Mouse (Mus musculus) Muller cell, postnatal 12 days (primary cell): ENCODE measurements around the gene Lef1.
A peak's percentile ranks its signal among the peaks of the same experiment; 100 is the strongest.

Experiments used
- DNase-seq: peaks from one replicate; pipeline ENCODE4 v3.0.0-alpha.2; 2015; ENCODE audit errors: inconsistent ontology term

The Lef1 gene

DNA sequence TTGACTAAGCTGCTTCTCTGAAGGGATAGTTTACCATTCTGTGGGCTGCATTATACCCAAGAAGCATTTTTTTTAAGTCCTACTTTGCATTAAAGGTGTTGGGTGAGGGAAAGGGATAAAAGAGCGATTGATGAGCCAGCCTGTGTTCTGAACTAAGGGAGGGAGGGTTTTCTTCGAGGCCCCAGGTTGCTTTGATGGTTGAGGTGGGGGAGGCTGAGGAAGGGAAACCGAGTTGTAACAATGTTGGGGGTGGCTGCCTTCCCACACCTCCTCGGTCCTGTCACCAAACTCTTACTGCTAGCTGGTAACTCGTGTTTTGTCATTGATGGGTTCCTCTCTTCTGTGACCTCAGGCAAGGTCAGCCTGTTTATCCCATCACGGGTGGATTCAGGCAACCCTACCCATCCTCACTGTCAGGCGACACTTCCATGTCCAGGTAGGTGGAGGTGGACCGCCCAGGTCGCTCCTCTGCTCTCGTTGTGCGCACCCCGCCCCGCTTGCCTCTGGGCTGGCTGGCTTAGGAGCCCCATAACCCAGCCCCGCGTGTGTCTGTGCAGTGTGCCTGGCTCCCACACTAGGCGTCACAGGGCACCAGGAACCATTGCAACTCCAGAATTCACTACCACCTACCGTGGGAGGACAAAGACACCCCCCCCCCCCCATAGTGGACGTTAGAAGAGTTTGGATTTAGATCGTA lies 80.5 kb downstream of the Lef1 start:
- no peak for DNase-seq

DNA sequence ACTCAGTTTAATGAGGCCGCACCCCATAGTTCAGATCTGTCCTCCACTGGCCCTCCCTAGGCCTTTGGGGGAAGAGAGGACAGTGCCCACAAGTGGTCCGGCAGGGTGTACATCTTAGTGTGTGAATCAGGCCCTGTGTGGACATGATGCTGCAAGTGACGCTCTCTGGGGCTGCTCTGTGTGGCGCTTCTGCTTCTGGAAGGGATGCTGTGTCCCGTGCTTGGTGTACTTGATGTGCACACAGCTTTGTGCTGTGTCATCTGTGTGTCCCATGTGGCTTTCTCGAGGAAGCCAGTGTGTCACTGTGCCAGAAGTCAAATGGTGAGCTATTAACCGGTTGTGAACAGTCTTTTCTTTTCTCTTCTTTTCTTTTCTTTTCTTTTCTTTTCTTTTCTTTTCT lies 81.2 kb downstream of the Lef1 start:
- DNase-seq: no peak

DNA sequence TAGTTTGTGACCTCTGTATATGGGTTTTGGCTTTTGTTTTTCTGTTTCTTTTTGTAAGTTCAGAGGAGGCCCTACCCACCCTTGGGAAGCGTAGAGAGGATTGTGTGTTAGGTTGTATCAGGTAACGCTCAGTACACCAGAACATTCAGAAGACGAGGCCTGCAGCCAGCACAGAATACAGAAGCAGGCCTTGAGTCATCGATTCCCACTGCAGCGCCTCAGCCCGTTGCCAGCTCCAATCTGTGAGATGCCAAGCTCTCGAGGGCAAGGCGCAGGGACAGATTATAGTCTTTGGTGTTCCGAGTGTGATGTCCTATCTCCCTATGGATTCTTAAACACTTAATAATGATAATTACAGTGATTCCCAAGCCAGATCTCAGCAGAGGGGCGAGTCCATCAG lies 85.8 kb downstream of the Lef1 start:
- DNase-seq: peak; percentile 18

DNA sequence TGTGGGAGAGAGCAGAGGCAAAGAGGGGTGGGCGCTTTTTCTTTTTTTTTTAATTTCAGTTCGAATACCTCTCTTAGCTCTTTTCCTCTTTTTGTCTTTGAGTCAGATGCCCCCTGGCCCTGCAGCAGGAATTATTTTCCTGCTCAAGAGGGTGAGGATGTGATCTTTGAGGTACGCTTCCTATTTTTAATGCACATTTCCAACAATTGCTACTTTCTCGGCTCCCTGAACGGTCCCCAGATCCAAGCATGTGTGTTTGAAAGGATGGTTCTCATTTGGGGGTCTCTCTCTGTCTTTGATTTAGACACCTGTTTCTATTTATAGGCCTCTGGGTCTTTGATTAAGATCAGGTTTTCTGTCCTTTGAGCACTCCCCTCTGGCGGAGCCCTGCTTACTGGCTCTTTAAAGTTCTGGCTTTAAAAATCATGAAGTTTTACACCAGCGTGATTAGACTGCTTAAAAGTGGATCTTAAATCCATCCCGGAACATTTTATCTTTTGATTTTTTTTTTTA lies 86.3 kb downstream of the Lef1 start:
- DNase-seq: no peak

- no peak for DNase-seq
Observed at GRCm38 (mm10) chr3:131198991-131199390, 88.7 kb downstream of the Lef1 start.

GRCm38 (mm10) chr3:131199590-131200288 lies 89.5 kb downstream of the Lef1 start:
- no peak for DNase-seq

DNA sequence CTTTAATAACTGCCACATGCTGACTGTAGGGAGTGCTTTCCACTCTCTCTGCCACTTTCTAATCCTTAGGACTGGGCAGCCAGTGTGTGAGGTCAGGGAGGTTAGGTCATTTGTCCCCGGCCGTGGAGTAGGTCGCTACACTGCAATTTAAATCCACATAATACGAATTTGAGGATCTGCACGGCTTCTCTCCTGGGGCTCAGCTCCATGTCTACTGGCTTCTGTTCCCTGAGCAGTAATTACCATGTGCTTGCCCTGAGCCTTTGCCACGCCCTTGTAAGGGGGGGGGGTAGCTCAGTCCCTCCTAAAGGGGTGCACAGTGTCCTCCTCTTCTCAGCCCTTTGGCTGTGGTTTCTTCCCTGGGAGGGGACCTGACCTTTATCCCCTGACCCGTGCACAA lies 92.0 kb downstream of the Lef1 start:
- DNase-seq: no peak

DNA sequence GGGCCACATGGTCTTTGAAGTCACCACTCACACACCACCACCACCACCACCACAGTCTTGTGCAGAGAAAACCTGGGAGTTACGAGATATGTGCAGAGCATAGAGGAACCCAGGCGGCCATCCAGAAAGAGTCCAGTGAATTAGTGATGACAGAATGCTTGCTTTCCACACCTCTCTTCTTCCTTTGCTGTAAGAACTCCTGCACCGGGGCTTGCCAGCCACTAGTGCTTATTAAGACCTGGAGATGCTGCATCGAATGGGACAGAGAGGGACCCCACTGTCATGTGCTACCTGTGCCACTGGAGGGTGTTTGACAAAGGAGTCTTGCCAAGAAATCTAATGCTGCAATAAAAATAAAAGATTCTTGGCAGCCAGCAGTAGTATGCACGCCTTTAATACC lies 97.6 kb downstream of the Lef1 start:
- no peak for DNase-seq

- DNase-seq: no peak
Observed at GRCm38 (mm10) chr3:131208265-131208891, 98.1 kb downstream of the Lef1 start.

GRCm38 (mm10) chr3:131212200-131212599 lies 101.9 kb downstream of the Lef1 start:
- no peak for DNase-seq

- DNase-seq: no peak
Observed at GRCm38 (mm10) chr3:131214060-131214658, 103.9 kb downstream of the Lef1 start.

DNA sequence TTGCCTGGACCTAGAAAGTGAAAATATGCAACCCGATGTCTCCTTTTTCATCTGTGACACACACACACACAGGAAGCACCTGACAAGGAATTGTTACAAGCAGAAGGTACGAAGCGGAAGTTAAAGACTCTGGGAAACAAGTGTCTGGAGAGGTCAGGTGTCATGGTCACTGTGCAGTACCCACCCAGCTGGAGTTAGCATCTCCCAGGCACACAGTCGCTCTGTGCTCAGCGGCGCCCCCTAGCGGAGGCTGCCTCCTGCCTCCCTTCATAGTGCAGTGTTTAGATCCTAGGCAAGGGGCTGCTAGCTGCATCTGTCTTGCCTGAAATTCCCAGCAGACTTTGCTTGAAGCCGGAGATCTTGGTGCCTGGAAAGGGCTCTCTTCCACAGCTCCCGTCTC lies 104.6 kb downstream of the Lef1 start:
- DNase-seq: no peak

DNA sequence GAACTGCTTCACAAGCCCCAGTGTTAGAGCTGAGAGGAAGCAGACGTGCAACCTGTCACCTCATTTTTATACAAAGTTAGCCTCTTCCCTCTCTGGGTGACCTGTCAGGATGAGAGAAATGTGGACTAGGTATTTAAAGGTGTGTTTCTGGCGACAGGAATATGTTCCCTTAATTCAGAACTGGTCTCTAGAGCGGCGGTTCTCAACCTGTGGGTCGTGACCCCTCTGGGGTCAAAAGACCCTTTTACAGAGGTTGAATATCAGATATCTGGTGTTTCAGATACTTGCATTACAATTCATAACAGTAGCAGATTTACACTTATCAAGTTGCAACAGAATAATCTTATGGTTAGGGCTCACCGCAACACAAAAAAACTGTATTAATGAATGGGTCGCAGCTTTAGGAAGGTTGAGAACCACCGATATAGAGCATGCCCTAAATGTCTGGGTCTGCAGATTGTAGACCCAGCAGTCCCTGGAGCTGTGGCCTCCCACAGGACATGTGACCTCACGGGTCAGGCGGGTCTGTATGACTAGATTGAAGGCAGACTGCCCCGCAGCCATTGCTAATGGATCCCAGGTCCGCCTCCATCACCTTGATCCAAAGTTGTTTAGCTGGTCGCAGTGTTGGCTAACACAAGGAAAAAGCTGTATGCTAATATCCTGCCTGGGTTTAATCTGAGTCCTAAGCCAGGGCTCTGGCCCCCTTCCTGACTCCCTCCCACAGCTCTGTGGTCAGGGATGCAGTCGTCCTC lies 108.5 kb downstream of the Lef1 start:
- no peak for DNase-seq

DNA sequence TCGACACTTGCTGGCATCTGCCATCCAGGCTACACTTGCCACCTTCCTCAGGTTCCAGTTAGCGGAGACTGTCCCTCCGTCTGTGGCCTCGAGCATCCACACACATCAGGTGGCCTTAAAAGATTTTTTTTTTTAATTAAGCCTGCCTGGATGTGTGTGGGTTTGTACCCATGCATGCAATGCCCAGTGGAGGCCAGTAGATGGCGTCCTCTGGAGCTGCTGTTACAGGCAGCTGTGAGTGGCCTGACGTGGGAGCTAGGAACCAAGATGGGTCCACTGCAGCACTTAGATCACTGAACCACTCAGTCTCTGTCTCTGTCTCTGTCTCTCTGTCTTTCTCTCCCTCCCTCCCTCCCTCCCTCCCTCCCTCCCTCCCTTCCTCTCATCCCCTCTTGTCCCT lies 117.8 kb downstream of the Lef1 start:
- DNase-seq: no peak

DNA sequence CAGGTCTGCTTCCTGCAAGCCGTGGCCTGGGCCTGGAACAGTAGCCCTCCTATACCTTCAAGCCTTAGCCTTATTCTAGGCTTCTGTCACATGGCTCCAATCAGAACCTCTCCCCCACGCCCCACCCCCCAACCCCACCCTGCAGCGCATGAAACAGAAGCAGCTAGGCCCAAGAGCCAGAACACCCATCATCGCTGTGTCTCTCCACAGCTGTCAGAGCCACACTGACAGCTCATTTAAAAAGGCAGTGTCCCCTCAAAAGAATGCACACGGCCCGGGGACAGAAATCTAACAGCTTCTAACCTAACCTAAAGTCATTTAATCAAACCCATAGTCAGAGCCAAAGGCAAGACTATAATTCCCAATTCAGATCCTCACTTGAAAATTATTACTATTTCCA lies 126.8 kb downstream of the Lef1 start:
- no peak for DNase-seq

DNA sequence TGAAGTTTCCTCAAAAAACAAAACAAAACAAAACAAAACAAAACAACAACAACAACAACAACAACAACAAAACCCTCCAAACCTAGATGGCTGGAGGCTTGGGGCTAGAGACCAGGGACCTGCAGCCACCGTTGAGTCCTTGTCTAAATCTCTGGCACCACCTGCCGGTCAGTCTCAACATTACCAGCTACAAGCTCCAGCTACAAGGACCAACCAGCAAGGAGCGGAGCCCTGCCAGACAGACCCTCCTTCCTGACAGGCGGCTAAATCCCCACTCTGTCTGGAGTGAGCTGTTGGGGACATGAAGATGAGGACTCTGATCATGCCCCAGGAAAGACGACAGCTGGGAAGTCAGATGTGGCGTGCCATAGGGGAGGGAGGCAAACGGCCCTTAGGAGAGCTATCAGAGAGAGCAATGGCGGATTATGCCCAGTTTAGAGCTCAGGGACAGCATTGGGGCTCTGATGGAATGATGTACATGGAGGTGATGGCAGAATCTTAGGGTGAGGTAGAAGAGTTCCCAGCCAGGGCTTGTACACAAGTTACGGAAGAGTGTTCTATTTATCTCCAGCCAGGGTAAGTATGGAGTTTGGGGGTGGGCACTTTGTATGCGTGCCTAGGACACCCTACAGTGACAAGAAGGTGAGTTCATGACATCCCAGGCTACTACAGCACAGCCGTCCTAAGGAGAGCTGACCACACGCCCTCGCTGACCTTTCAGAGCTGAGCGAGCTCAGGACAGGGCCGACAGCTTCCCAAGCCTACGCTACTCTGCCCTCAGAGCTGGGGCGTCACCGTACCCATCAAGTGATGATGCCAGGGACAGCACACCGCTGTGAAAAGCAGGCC lies 127.7 kb downstream of the Lef1 start:
- DNase-seq: peak; percentile 56

- DNase-seq: peak; percentile 43
Observed at GRCm38 (mm10) chr3:131245766-131246578, 135.7 kb downstream of the Lef1 start.

- DNase-seq: no peak
Observed at GRCm38 (mm10) chr3:131246579-131247046, 136.3 kb downstream of the Lef1 start.

- DNase-seq: no peak
Observed at GRCm38 (mm10) chr3:131247447-131247846, 137.2 kb downstream of the Lef1 start.

DNA sequence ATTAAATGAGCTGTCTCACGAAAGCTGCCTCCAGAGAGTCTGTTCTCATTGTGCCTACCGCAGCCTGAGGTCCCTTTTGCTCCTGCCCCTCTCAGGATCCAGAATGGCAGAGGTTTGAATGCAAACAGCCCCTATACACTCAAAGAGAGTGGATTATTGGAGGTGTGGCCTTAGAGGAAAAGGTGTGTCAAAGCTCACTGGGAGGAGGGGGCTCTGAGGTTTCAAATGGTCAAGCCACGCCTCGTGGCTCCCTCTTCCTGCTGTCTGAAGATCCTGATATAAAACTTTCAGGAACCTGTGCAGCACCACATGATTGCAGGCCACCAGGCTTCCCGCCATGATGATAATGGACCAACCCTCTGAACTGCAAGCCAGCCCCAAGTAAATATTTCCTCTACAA lies 137.6 kb downstream of the Lef1 start:
- no peak for DNase-seq
